Mouse (Mus musculus) liver, embryonic 16.5 days (tissue): ENCODE results near the gene Abl1. TPM values are rescaled to one million over a fixed set of nuclear protein-coding genes. Genes with fewer than 3 reads are reported as not detected.

Source experiments
- ATAC-seq: fragments of 200-750 bp; cut with Nextera tagmentation; 2 replicates; pipeline ENCODE4 v1.8.0; 2017; ENCODE audit warnings: low read depth, mild to moderate bottlenecking, moderate number of reproducible peaks, moderate library complexity
- H3K27ac ChIP-seq: fragments of 300-500 bp; sonication (generic); 2 replicates; pipeline ENCODE4 v1.5.1; 2014; ENCODE audit warnings: mild to moderate bottlenecking, low read length
- H3K27me3 ChIP-seq: fragments of 300-500 bp; sonication (generic); 2 replicates; pipeline ENCODE4 v1.6.1; 2014; ENCODE audit warnings: low read depth, low read length, mixed read lengths; ENCODE audit not compliant: control insufficient read depth, insufficient read depth
- H3K36me3 ChIP-seq: fragments of 300-500 bp; sonication (generic); 2 replicates; pipeline ENCODE4 v1.6.1; 2014; ENCODE audit warnings: mild to moderate bottlenecking; ENCODE audit not compliant: control insufficient read depth, insufficient read depth
- H3K4me1 ChIP-seq: fragments of 300-500 bp; sonication (generic); 2 replicates; pipeline ENCODE4 v1.6.1; 2014; ENCODE audit warnings: low read depth, low read length, mixed read lengths; ENCODE audit not compliant: control insufficient read depth
- H3K4me2 ChIP-seq: fragments of 300-500 bp; sonication (generic); 2 replicates; pipeline ENCODE4 v1.6.1; 2014; ENCODE audit warnings: low read depth, low read length, mixed read lengths
- H3K4me3 ChIP-seq: fragments of 300-500 bp; sonication (generic); 2 replicates; pipeline ENCODE4 v1.5.1; 2014; ENCODE audit warnings: low read depth, mild to moderate bottlenecking, low read length
- H3K9ac ChIP-seq: fragments of 300-500 bp; sonication (generic); 2 replicates; pipeline ENCODE4 v1.6.1; 2014; ENCODE audit warnings: low read depth, low read length
- H3K9me3 ChIP-seq: fragments of 300-500 bp; sonication (generic); replicated peaks from 2 replicates; pipeline ENCODE4 v1.6.1; 2016; ENCODE audit warnings: low read length; ENCODE audit not compliant: control insufficient read depth
- WGBS: fragments of 180-500 bp; shearing (Covaris S2); extraction: QIAGEN DNeasy Blood & Tissue Kit; methylation state at CpG from one replicate; pipeline ENCODE4 v1.1.7; 2014; ENCODE audit not compliant: insufficient replicate concordance; 5-methylcytosine and 5-hydroxymethylcytosine counted together
- polyA plus RNA-seq: library from polyadenylated mRNA; unstranded; fragments of >200 nt; fragmentation: Nextera tagmentation; extraction: Ambion mirVana; gene quantifications from 2 replicates; pipeline ENCODE4 v1.2.1, GENCODE M21; 2015

The Abl1 gene
- polyA plus RNA-seq, 1 experiment from 2014 or later: 6.7 TPM

GRCm38 (mm10) chr2:31706531-31706930 is 18.4 kb downstream of the Abl1 start:
- Histone ChIP-seq H3K9ac (no peak overlapping the region), H3K9me3 (no peaks in the 10 kb centered on the region), H3K4me3 (no peak overlapping the region), H3K4me2 (no peak overlapping the region), H3K27ac (no peak overlapping the region), H3K4me1 (peaks cover 4% of the 10 kb centered on the region; the same call in 1 of the 2 replicates), H3K36me3 (no peaks in the 10 kb centered on the region), H3K27me3 (no peaks in the 10 kb centered on the region)
- ATAC-seq: peak; percentile 35; the same call in 1 of the 2 replicates
- 12% methylated on average over 2 of the region's 2 CpGs for WGBS

GRCm38 (mm10) chr2:31712716-31713115 is 24.5 kb downstream of the Abl1 start:
- ATAC-seq: no peak
- Histone ChIP-seq H3K4me1 (no peaks in the 10 kb centered on the region), H3K9ac (no peak overlapping the region), H3K9me3 (no peaks in the 10 kb centered on the region), H3K4me2 (no peak overlapping the region), H3K36me3 (no peaks in the 10 kb centered on the region), H3K27ac (no peak overlapping the region), H3K4me3 (no peak overlapping the region), H3K27me3 (no peaks in the 10 kb centered on the region)
- WGBS: 61% methylated on average over 2 of the region's 2 CpGs

- no peaks in the 10 kb centered on the region for H3K4me1 ChIP-seq
- no peak overlapping the region for H3K9ac ChIP-seq
- no peak for ATAC-seq
- H3K9me3 ChIP-seq: no peaks in the 10 kb centered on the region
- WGBS: 66% methylated on average over 3 of the region's 3 CpGs
- H3K36me3 ChIP-seq: no peaks in the 10 kb centered on the region
- no peak overlapping the region for H3K4me2 ChIP-seq
- no peaks in the 10 kb centered on the region for H3K27me3 ChIP-seq
- H3K27ac ChIP-seq: no peak overlapping the region
- no peak overlapping the region for H3K4me3 ChIP-seq
Measured at GRCm38 (mm10) chr2:31713813-31714212, 25.6 kb downstream of the Abl1 start.

- Histone ChIP-seq H3K27ac (no peak overlapping the region), H3K27me3 (no peaks in the 10 kb centered on the region), H3K4me1 (peaks cover 2% of the 10 kb centered on the region; the same call in 1 of the 2 replicates), H3K4me3 (no peak overlapping the region), H3K36me3 (no peaks in the 10 kb centered on the region), H3K9me3 (no peaks in the 10 kb centered on the region), H3K9ac (no peak overlapping the region), H3K4me2 (no peak overlapping the region)
- WGBS: 76% methylated on average over 4 of the region's 4 CpGs
- no peak for ATAC-seq
Measured at GRCm38 (mm10) chr2:31714780-31715179, 26.6 kb downstream of the Abl1 start.

GRCm38 (mm10) chr2:31715985-31716384 is 27.8 kb downstream of the Abl1 start:
- Histone ChIP-seq H3K27ac (no peak overlapping the region), H3K9me3 (no peaks in the 10 kb centered on the region), H3K4me2 (no peak overlapping the region), H3K9ac (no peak overlapping the region), H3K36me3 (no peaks in the 10 kb centered on the region), H3K27me3 (no peaks in the 10 kb centered on the region), H3K4me3 (no peak overlapping the region), H3K4me1 (peaks cover 2% of the 10 kb centered on the region)
- no peak for ATAC-seq
- 72% methylated on average over 7 of the region's 7 CpGs for WGBS

- Histone ChIP-seq H3K9ac (no peak overlapping the region), H3K27ac (peak overlapping the region; percentile 76)
- peak; percentile 86 for ATAC-seq
Measured at GRCm38 (mm10) chr2:31719202-31719880, 31.2 kb downstream of the Abl1 start.

GRCm38 (mm10) chr2:31719944-31720343 is 31.8 kb downstream of the Abl1 start:
- Histone ChIP-seq H3K27me3 (no peaks in the 10 kb centered on the region), H3K4me2 (0 out of 2 replicates have a peak overlapping the region, but pooled peaks have one; percentile 21), H3K9ac (no peak overlapping the region), H3K36me3 (no peaks in the 10 kb centered on the region), H3K4me1 (peaks cover 3% of the 10 kb centered on the region), H3K27ac (peak overlapping the region; percentile 58; the same call in 1 of the 2 replicates), H3K9me3 (no peaks in the 10 kb centered on the region), H3K4me3 (no peak overlapping the region)
- 77% methylated on average over 2 of the region's 2 CpGs for WGBS
- ATAC-seq: no peak

More at GRCm38 (mm10) chr2:31719202-31719880, 31.2 kb downstream of the Abl1 start:
- WGBS: 60% methylated on average over 6 of the region's 6 CpGs
- Histone ChIP-seq H3K4me1 (peaks cover 2% of the 10 kb centered on the region), H3K9me3 (no peaks in the 10 kb centered on the region), H3K27me3 (no peaks in the 10 kb centered on the region), H3K36me3 (no peaks in the 10 kb centered on the region), H3K4me2 (0 out of 2 replicates have a peak overlapping the region, but pooled peaks have one; percentile 21), H3K4me3 (no peak overlapping the region)

GRCm38 (mm10) chr2:31720783-31721182 is 32.6 kb downstream of the Abl1 start:
- Histone ChIP-seq H3K36me3 (no peaks in the 10 kb centered on the region), H3K9ac (no peak overlapping the region), H3K4me3 (no peak overlapping the region), H3K4me1 (peaks cover 7% of the 10 kb centered on the region), H3K27me3 (no peaks in the 10 kb centered on the region), H3K4me2 (no peak overlapping the region), H3K27ac (no peak overlapping the region), H3K9me3 (no peaks in the 10 kb centered on the region)
- WGBS: 55% methylated on average over 4 of the region's 4 CpGs
- ATAC-seq: no peak

- Histone ChIP-seq H3K9ac (no peak overlapping the region), H3K4me2 (no peak overlapping the region), H3K9me3 (no peaks in the 10 kb centered on the region), H3K4me1 (peaks cover 9% of the 10 kb centered on the region), H3K4me3 (no peak overlapping the region), H3K27me3 (no peaks in the 10 kb centered on the region), H3K36me3 (no peaks in the 10 kb centered on the region), H3K27ac (no peak overlapping the region)
- ATAC-seq: peak; percentile 68
- WGBS: 51% methylated on average over 7 of the region's 7 CpGs
Measured at GRCm38 (mm10) chr2:31724730-31725490, 36.7 kb downstream of the Abl1 start.
